Mouse (Mus musculus) bone marrow, adult 2 months (tissue): ENCODE results near the gene B4galnt3.

ENCODE experiments used
- CTCF ChIP-seq: fragments of 200-500 bp; IDR thresholded peaks from 2 replicates; pipeline ENCODE4 v1.5.1; 2011; ENCODE audit warnings: low read length, control low read depth; ENCODE audit not compliant: control insufficient read depth, insufficient read depth
- POLR2A ChIP-seq: fragments of 200-500 bp; IDR thresholded peaks from 2 replicates; pipeline ENCODE4 v1.6.1; 2011; ENCODE audit warnings: low read depth, mild to moderate bottlenecking, control low read depth, low read length, borderline replicate concordance; ENCODE audit not compliant: control insufficient read depth

DNA sequence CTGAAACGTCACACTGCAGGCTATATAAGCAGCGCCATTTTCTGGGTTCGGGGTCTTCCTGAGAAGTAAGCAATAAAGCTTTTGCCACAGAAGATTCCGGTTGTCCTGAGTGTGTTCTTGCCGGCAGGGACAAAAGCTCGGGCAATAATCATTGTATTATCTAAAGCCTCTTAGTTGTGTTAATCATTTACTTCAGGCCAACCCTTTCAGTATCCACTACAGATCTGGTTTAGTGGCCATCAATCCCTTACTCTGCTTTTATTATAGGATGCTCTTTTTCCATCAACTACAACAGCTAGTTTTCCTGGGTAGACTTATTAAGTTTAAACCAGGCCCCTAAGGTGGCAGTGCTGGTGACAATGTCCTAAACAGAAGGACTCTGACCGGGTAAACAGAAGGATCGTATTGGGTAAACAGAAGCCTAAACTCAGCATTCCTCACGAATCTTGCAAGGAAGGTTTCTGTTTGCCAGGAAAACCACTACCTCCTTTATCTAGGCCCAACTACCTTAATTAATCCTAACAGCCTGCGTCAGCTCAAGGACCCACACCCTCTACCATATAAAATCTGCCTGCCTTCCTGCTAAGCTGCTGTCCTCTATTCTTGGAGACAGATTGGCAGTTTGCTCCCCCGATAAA lies 24.1 kb upstream of the B4galnt3 start:
- TF ChIP-seq CTCF = no peak
- no peak for TF ChIP-seq POLR2A
